Mouse (Mus musculus) embryo, embryonic 10 days (tissue): ENCODE results near the gene Smad6.
A peak's percentile ranks its signal among the peaks of the same experiment; 100 is the strongest.

Experiments used
- DNase-seq: peaks from one replicate; pipeline ENCODE4 v3.0.0-alpha.2; 2015; ENCODE audit warnings: low spot score

Smad6 gene

GRCm38 (mm10) chr9:63982937-63983632, 38.8 kb downstream of the Smad6 start:
- peak; percentile 56 for DNase-seq

- no peak for DNase-seq
Measured at GRCm38 (mm10) chr9:63981912-63982311, 39.9 kb downstream of the Smad6 start.

GRCm38 (mm10) chr9:63981371-63981770, 40.5 kb downstream of the Smad6 start:
- no peak for DNase-seq

- no peak for DNase-seq
Measured at GRCm38 (mm10) chr9:63980179-63981086, 41.4 kb downstream of the Smad6 start.

GRCm38 (mm10) chr9:63979275-63979674, 42.6 kb downstream of the Smad6 start:
- DNase-seq, result no peak

GRCm38 (mm10) chr9:63978682-63979081, 43.2 kb downstream of the Smad6 start:
- DNase-seq, result no peak

GRCm38 (mm10) chr9:63975996-63976395, 45.9 kb downstream of the Smad6 start:
- no peak for DNase-seq

GRCm38 (mm10) chr9:63974258-63975023, 47.4 kb downstream of the Smad6 start:
- DNase-seq, result no peak

GRCm38 (mm10) chr9:63973662-63974190, 48.1 kb downstream of the Smad6 start:
- DNase-seq, result no peak

- no peak for DNase-seq
Measured at GRCm38 (mm10) chr9:63972576-63973290, 49.1 kb downstream of the Smad6 start.

GRCm38 (mm10) chr9:63971557-63971956, 50.3 kb downstream of the Smad6 start:
- no peak for DNase-seq

GRCm38 (mm10) chr9:63970836-63971235, 51.0 kb downstream of the Smad6 start:
- DNase-seq, result no peak

GRCm38 (mm10) chr9:63970388-63970787, 51.5 kb downstream of the Smad6 start:
- DNase-seq, result no peak

GRCm38 (mm10) chr9:63969467-63969866, 52.4 kb downstream of the Smad6 start:
- DNase-seq, result no peak

GRCm38 (mm10) chr9:63968592-63968991, 53.3 kb downstream of the Smad6 start:
- DNase-seq, result no peak

- no peak for DNase-seq
Measured at GRCm38 (mm10) chr9:63967408-63968172, 54.3 kb downstream of the Smad6 start.

GRCm38 (mm10) chr9:63965579-63965981, 56.3 kb downstream of the Smad6 start:
- peak; percentile 62 for DNase-seq

GRCm38 (mm10) chr9:63961881-63962280, 60.0 kb downstream of the Smad6 start:
- DNase-seq, result no peak

- DNase-seq, result no peak
Measured at GRCm38 (mm10) chr9:63960829-63961185, 61.1 kb downstream of the Smad6 start.

- DNase-seq, result peak; percentile 87
Measured at GRCm38 (mm10) chr9:63959933-63960828, 61.7 kb downstream of the Smad6 start.
